Mouse (Mus musculus): ENCODE data around the gene Olfr1310. TPM values are rescaled to one million over a fixed set of nuclear protein-coding genes. Genes with fewer than 3 reads are reported as not detected.
"Not testable (repeated sequence)": the region's sequence is repeated elsewhere in the genome, so short reads cannot be mapped to it uniquely, and the experiment has no call there.

Olfr1310 gene
- not detected for polyA plus RNA-seq (2012; fragmentation: generic; extraction: Trizol)
- long read RNA-seq, experiment 1 = 0 reads
- long read RNA-seq, experiment 2 = 0 reads

GRCm38 (mm10) chr2:112012608-112013007 is at the start of gene Olfr1310:
Olfr1310 (minus strand) TSS chr2:112012708.
- Histone ChIP-seq H3K79me2 (ENCODE audit: control insufficient read depth, insufficient read depth) (no peaks in the 10 kb centered on the region), H3K79me3 (ENCODE audit: low read depth) (no peaks in the 10 kb centered on the region), H3K4me3 (ENCODE audit: insufficient read depth, poor library complexity, severe bottlenecking) (no peak within 1 kb of the TSS), H3ac (ENCODE audit: control insufficient read depth, insufficient read length, low read depth) (no peak within 1 kb of the TSS), H3K36me3 (ENCODE audit: control insufficient read depth, insufficient read depth) (no peaks in the 10 kb centered on the region), H3K27me3 (ENCODE audit: control insufficient read depth, insufficient read depth, insufficient read length) (no peaks in the 10 kb centered on the region)
- no peak for TF ChIP-seq USF1 (IDR thresholded peaks at IDR 0.05; ENCODE audit: low read depth)

DNA sequence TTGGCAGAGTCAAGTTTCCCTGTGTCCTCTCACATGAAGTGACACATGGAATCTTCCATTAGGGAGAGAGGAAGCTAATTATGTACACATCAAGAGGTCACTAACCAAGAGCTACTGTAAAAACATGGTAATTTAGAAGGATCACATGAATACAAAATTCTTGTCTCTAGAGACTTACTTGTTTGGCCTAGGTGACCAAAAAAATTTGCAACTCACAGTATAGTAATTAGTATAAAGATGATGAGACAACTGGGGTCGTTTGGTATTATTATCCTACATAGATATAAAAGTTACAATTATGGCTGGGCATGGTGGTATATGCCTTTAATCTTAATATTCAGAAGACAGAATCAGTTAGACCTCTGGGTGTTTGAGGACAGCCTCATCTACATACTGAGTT is 37.6 kb upstream of the Olfr1310 start, which contains the start of gene Olfr1312:
Gene Olfr1312 (minus strand): TSS at position 101 of the 400 bp plus-strand sequence.
- Histone ChIP-seq H3K79me2 (ENCODE audit: control insufficient read depth, insufficient read depth) (no peaks in the 10 kb centered on the region), H3K36me3 (ENCODE audit: control insufficient read depth, insufficient read depth) (no peaks in the 10 kb centered on the region), H3K79me3 (ENCODE audit: low read depth) (no peaks in the 10 kb centered on the region), H3ac (ENCODE audit: control insufficient read depth, insufficient read length, low read depth) (no peak within 1 kb of the TSS), H3K27me3 (ENCODE audit: control insufficient read depth, insufficient read depth, insufficient read length) (no peaks in the 10 kb centered on the region), H3K4me3 (ENCODE audit: insufficient read depth, poor library complexity, severe bottlenecking) (no peak within 1 kb of the TSS)
- TF ChIP-seq CTCF (IDR thresholded peaks at IDR 0.05; ENCODE audit: control insufficient read depth, insufficient read depth, insufficient read length) = no peak
- no peak for TF ChIP-seq MYOG (IDR thresholded peaks at IDR 0.05; ENCODE audit: control insufficient read depth, extremely low read depth, insufficient read length)
- no peak for TF ChIP-seq MYOD1 (IDR thresholded peaks at IDR 0.05; ENCODE audit: control insufficient read depth, insufficient read length, low read depth)
- no peak for TF ChIP-seq CEBPB (IDR thresholded peaks at IDR 0.05; ENCODE audit: low read depth)
- no peak for TF ChIP-seq USF1 (IDR thresholded peaks at IDR 0.05; ENCODE audit: low read depth)
- no peak for TF ChIP-seq FOSL1 (IDR thresholded peaks at IDR 0.05; ENCODE audit: insufficient read depth, low read length, poor library complexity, severe bottlenecking)

DNA sequence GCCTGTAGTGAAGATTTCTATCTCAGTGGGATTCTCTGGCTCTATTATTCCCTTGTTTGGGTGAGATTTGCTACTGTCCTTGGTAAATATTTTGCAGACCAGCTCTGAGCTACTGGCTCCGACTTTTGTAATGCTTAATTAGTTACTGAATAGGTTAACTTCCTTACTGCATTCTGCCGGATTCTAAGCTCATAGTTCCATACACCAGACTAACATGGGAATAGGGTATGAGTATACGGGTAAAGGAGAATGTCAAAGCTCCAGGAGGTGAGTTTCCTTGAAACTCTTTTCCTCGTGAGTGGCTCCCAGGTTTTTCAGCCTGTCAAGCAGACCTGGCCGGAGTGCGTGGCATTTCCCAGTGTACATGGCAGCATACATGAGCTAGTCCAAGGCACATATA is 14.5 kb upstream of the Olfr1310 start:
- H3K36me3 ChIP-seq (ENCODE audit: control insufficient read depth, insufficient read depth); H3ac ChIP-seq (ENCODE audit: control insufficient read depth, insufficient read length, low read depth); H3K27me3 ChIP-seq (ENCODE audit: control insufficient read depth, insufficient read depth, insufficient read length); H3K79me2 ChIP-seq (ENCODE audit: control insufficient read depth, insufficient read depth); H3K79me3 ChIP-seq (ENCODE audit: low read depth); H3K4me3 ChIP-seq (ENCODE audit: insufficient read depth, poor library complexity, severe bottlenecking): not testable (repeated sequence)

GRCm38 (mm10) chr2:112024312-112024711 is 11.8 kb upstream of the Olfr1310 start, which contains the start of gene Olfr1311:
Olfr1311 (minus strand) TSS chr2:112024412.
- Histone ChIP-seq H3K79me2 (ENCODE audit: control insufficient read depth, insufficient read depth) (no peaks in the 10 kb centered on the region), H3K79me3 (ENCODE audit: low read depth) (no peaks in the 10 kb centered on the region), H3K27me3 (ENCODE audit: control insufficient read depth, insufficient read depth, insufficient read length) (no peaks in the 10 kb centered on the region), H3ac (ENCODE audit: control insufficient read depth, insufficient read length, low read depth) (no peak within 1 kb of the TSS), H3K36me3 (ENCODE audit: control insufficient read depth, insufficient read depth) (no peaks in the 10 kb centered on the region), H3K4me3 (ENCODE audit: insufficient read depth, poor library complexity, severe bottlenecking) (no peak within 1 kb of the TSS)
- TF ChIP-seq MAX (IDR thresholded peaks at IDR 0.05) (no peak), USF1 (IDR thresholded peaks at IDR 0.05; ENCODE audit: low read depth) (no peak), MYOG (IDR thresholded peaks at IDR 0.05; ENCODE audit: control insufficient read depth, extremely low read depth, insufficient read length) (no peak), MYOD1 (IDR thresholded peaks at IDR 0.05; ENCODE audit: control insufficient read depth, insufficient read length, low read depth) (no peak), FOSL1 (IDR thresholded peaks at IDR 0.05; ENCODE audit: insufficient read depth, low read length, poor library complexity, severe bottlenecking) (no peak), CEBPB (IDR thresholded peaks at IDR 0.05; ENCODE audit: low read depth) (no peak), CTCF (IDR thresholded peaks at IDR 0.05; ENCODE audit: control insufficient read depth, insufficient read depth, insufficient read length) (no peak)

DNA sequence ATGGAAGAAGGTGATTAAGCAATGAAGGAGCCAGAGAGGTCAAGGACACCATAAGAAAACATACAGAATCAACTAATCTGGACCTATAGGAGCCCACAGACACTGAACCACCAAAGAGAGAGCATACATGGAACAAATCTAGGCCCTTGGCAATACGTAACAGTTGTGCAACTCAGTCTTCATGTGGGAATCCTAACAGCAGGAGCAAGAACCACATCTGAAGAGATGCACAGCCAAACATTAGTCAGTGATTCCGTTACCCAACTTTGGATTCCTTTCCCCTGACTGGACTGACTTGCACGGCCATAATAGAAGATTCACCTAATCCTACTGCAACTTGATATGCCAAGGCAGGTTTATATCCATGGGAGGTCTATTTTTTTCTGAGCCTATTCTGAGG is 2.4 kb upstream of the Olfr1310 start:
- no peaks in the 10 kb centered on the region for H3K36me3 ChIP-seq (ENCODE audit: control insufficient read depth, insufficient read depth)
- H3K79me3 ChIP-seq (ENCODE audit: low read depth) = no peaks in the 10 kb centered on the region
- H3K27me3 ChIP-seq (ENCODE audit: control insufficient read depth, insufficient read depth, insufficient read length) = no peaks in the 10 kb centered on the region
- no peak overlapping the region for H3K4me3 ChIP-seq (ENCODE audit: insufficient read depth, poor library complexity, severe bottlenecking)
- H3K79me2 ChIP-seq (ENCODE audit: control insufficient read depth, insufficient read depth) = no peaks in the 10 kb centered on the region
- TF ChIP-seq CEBPB (IDR thresholded peaks at IDR 0.05; ENCODE audit: low read depth) = peak; percentile 60
- TF ChIP-seq MAX (IDR thresholded peaks at IDR 0.05) = no peak
- H3ac ChIP-seq (ENCODE audit: control insufficient read depth, insufficient read length, low read depth) = no peak overlapping the region

DNA sequence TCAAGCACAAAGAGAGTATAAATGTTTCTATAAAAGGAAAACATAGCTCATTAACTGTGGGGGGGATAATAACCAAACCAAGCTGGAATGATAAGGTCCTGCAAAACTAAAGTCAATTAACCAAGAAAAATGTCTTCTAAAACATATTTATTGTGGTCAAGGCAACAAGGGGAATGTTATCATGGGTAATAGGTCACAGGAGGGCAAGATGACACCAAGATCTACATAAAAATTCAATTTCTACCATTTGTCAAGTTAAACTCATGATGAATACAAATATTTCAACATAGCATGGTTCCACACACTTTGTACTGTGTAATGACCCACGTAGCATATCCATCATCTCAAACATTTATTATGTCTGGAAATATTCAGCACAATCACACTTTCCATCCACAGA is 22.3 kb downstream of the Olfr1310 start, which contains the start of gene Olfr1309:
Gene Olfr1309 (minus strand): TSS at position 101 of the 400 bp plus-strand sequence.
- Histone ChIP-seq H3ac (ENCODE audit: control insufficient read depth, insufficient read length, low read depth) (no peak within 1 kb of the TSS), H3K27me3 (ENCODE audit: control insufficient read depth, insufficient read depth, insufficient read length) (no peaks in the 10 kb centered on the region), H3K79me2 (ENCODE audit: control insufficient read depth, insufficient read depth) (no peaks in the 10 kb centered on the region), H3K79me3 (ENCODE audit: low read depth) (no peaks in the 10 kb centered on the region), H3K36me3 (ENCODE audit: control insufficient read depth, insufficient read depth) (no peaks in the 10 kb centered on the region), H3K4me3 (ENCODE audit: insufficient read depth, poor library complexity, severe bottlenecking) (no peak within 1 kb of the TSS)
- TF ChIP-seq USF1 (IDR thresholded peaks at IDR 0.05; ENCODE audit: low read depth) (no peak), MAX (IDR thresholded peaks at IDR 0.05) (no peak), MYOG (IDR thresholded peaks at IDR 0.05; ENCODE audit: control insufficient read depth, extremely low read depth, insufficient read length) (no peak), CTCF (IDR thresholded peaks at IDR 0.05; ENCODE audit: control insufficient read depth, insufficient read depth, insufficient read length) (no peak), CEBPB (IDR thresholded peaks at IDR 0.05; ENCODE audit: low read depth) (no peak), FOSL1 (IDR thresholded peaks at IDR 0.05; ENCODE audit: insufficient read depth, low read length, poor library complexity, severe bottlenecking) (no peak), MYOD1 (IDR thresholded peaks at IDR 0.05; ENCODE audit: control insufficient read depth, insufficient read length, low read depth) (no peak)

Measured in C2C12 (cell line).